Mouse (Mus musculus) stomach, embryonic 16.5 days (tissue): ENCODE measurements around the gene Ttc41. TPM values are rescaled to one million over a fixed set of nuclear protein-coding genes. Genes with fewer than 3 reads are reported as not detected.
"Not testable (repeated sequence)": the region's sequence is repeated elsewhere in the genome, so short reads cannot be mapped to it uniquely, and the experiment has no call there.

Source experiments
- ATAC-seq: fragments of 200-750 bp; cut with Nextera tagmentation; 2 replicates; pipeline ENCODE4 v1.8.0; 2017; ENCODE audit warnings: moderate number of reproducible peaks, moderate TSS enrichment; ENCODE audit not compliant: insufficient read depth, low FRiP score
- H3K27ac ChIP-seq: fragments of 300-500 bp; sonication (generic); 2 replicates; pipeline ENCODE4 v1.5.1; 2014; ENCODE audit warnings: low read length
- H3K27me3 ChIP-seq: fragments of 300-500 bp; sonication (generic); 2 replicates; pipeline ENCODE4 v1.6.1; 2014; ENCODE audit warnings: low read length, control low read depth, mixed read lengths; ENCODE audit not compliant: control insufficient read depth, insufficient read depth
- H3K36me3 ChIP-seq: fragments of 300-500 bp; sonication (generic); 2 replicates; pipeline ENCODE4 v1.6.1; 2014; ENCODE audit warnings: low read length; ENCODE audit not compliant: control insufficient read depth, insufficient read depth
- H3K4me1 ChIP-seq: fragments of 300-500 bp; sonication (generic); 2 replicates; pipeline ENCODE4 v1.6.1; 2014; ENCODE audit warnings: low read length, control low read depth, mixed read lengths; ENCODE audit not compliant: control insufficient read depth, insufficient read depth
- H3K4me2 ChIP-seq: fragments of 300-500 bp; sonication (generic); 2 replicates; pipeline ENCODE4 v1.6.1; 2014; ENCODE audit warnings: low read depth, low read length, mixed read lengths
- H3K4me3 ChIP-seq: fragments of 300-500 bp; sonication (generic); replicated peaks from 2 replicates; pipeline ENCODE4 v1.5.1; 2014; ENCODE audit warnings: mild to moderate bottlenecking, low read length
- H3K9ac ChIP-seq: fragments of 300-500 bp; sonication (generic); 2 replicates; pipeline ENCODE4 v1.6.1; 2014; ENCODE audit warnings: low read length
- H3K9me3 ChIP-seq: fragments of 300-500 bp; sonication (generic); replicated peaks from 2 replicates; pipeline ENCODE4 v1.6.1; 2016; ENCODE audit warnings: low read length, control low read depth; ENCODE audit not compliant: control insufficient read depth
- WGBS: fragments of 180-500 bp; shearing (Covaris S2); extraction: QIAGEN DNeasy Blood & Tissue Kit; methylation state at CpG from one replicate; pipeline ENCODE4 v1.1.7; 2014; 5-methylcytosine and 5-hydroxymethylcytosine counted together
- polyA plus RNA-seq: library from polyadenylated mRNA; unstranded; fragments of >200 nt; fragmentation: Nextera tagmentation; extraction: Ambion mirVana; gene quantifications from 2 replicates; pipeline ENCODE4 v1.2.1, GENCODE M21; 2015

Ttc41 gene
- polyA plus RNA-seq: 0.79 and 1.1 TPM in 2 replicates

DNA sequence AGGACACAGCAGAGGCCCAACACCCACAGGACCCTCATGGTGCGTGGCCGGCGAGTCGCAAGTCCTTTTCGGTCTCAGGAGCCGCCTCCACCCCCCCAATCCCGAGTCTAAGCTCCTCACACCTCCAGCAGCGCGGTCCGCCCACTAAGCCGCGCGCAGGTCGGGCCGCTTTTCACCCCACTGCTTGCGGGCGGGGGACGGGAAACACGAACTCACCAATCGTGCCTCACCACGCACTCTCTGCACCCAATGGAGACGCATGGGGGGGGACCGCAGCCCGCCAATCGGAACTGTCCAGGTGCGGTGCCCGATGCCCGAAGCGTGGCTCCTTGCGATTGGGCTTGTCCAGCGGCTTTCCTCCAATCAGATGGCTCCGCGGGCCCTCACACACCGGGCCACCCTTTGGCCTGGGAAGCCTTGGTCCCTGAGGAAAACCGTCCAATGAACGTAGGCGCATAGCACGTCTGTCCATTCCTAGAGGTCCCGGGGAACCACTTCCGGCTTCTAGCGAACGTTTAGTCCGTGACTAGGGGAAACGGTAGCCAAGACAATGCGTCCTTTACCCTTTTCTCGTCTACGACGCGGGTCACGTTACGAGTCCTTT, at the start of gene Ttc41, which contains the start of gene Hsp90b1:
Gene Ttc41 (plus strand): TSS at position 494 of the 604 bp plus-strand sequence.
Gene Hsp90b1 (minus strand): TSS at position 192 of the 604 bp plus-strand sequence.
- Histone ChIP-seq H3K4me2 (peak within 1 kb of the TSS; percentile 86), H3K27me3 (no peaks in the 10 kb centered on the region), H3K9ac (peak within 1 kb of the TSS; percentile 92), H3K27ac (peak within 1 kb of the TSS; percentile 95), H3K36me3 (peaks cover 19% of the 10 kb centered on the region; the same call in 1 of the 2 replicates), H3K4me1 (peaks cover 30% of the 10 kb centered on the region), H3K9me3 (no peaks in the 10 kb centered on the region), H3K4me3 (peak within 1 kb of the TSS; percentile 84)
- peak; percentile 98 for ATAC-seq
- under 1% methylated on average over 51 of the region's 51 CpGs for WGBS

DNA sequence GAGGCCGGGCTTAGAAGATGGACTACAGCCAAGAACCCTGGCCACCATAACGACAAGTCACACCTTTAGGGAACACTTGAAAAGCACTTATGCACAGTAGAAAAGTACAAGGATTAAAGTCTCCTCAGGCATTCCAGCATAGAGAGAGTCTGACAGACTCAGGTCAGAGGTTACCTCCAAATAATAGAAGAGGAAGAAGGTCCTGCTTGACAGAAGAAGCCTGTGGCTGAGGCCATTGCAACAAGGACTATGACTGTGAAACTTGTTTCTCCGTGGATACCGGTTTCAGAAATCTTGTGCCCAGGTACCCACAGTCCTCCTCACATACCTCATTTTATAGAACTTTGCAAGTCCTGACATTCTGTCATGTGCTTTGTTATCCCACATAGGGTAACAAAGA, 35.1 kb upstream of the Ttc41 start:
- not testable (repeated sequence) for H3K36me3 ChIP-seq, H3K4me3 ChIP-seq, H3K9me3 ChIP-seq, H3K4me1 ChIP-seq, ATAC-seq, H3K4me2 ChIP-seq, H3K27ac ChIP-seq, H3K27me3 ChIP-seq, H3K9ac ChIP-seq
- WGBS: 81% methylated on average over 4 of the region's 4 CpGs

DNA sequence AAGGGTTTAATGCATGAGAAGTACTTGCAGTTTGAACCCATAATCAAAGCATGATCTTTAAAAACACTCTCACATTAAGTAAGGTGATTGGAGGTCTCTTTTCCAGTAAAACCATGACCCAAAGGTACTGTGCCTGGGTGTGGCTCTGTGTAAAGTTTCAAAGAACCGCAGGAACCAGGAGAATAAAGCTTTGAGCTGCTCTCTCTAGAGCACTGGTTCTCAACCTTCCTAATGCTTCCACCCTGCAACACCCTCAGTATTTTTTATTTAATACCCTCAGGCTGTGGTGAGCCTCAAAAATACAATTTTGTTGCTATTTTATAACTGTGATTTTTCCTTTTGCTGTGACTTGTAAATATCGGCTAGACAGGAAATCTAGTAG, 20.8 kb upstream of the Ttc41 start:
- not testable (repeated sequence) for H3K36me3 ChIP-seq, H3K27me3 ChIP-seq, ATAC-seq, H3K9ac ChIP-seq, H3K4me1 ChIP-seq, H3K27ac ChIP-seq, H3K9me3 ChIP-seq
- 29% methylated on average over 2 of the region's 2 CpGs for WGBS
- H3K4me3 ChIP-seq: peak overlapping the region; percentile 71
- H3K4me2 ChIP-seq: peak overlapping the region; percentile 61

DNA sequence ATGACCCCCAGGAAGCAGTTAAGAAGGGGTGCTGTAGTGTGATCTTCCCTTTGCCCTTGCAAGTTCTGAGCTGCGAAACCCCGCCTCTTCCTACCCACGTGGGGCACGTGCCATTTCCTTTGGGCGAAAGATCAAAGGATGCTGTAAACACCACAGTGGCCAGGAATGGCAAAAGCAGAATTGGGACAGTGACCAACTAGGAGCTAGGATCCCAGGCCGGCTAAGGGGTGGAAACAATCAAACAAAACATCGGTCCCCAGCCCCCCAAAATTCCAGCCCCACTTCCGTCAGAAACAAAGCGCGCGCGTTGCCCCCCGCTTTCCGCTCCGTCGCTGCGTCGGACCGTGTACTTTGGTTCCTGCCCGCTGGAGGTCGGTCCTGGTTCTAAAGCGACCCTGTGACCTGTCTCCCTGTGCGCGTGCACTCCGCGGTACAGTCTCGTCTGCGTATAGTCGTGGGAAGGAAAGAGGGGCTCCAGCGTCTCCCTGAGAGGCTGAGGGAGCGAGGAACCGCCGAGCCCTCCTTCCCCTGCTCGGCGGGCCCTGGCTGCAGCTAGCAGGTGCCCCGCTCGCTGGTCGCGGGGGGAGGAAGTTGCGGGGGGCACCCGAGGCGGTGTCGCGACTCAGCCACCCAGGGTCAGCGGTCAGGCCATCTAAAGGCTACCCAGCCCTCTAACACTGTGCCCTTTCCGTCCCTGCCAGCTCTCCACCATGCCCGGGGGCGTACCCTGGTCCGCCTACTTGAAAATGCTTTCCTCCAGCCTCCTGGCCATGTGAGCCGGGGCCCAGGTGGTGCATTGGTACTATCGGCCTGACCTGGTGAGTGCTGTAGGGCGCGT, 20.2 kb upstream of the Ttc41 start:
- ATAC-seq: peak; percentile 90
- peak overlapping the region; percentile 61 for H3K4me2 ChIP-seq
- not testable (repeated sequence) for H3K36me3 ChIP-seq, H3K9me3 ChIP-seq, H3K4me1 ChIP-seq, H3K27me3 ChIP-seq
- H3K27ac ChIP-seq: peak overlapping the region; percentile 55; the same call in 1 of the 2 replicates
- H3K4me3 ChIP-seq: peak overlapping the region; percentile 71
- WGBS: 1% methylated on average over 51 of the region's 53 CpGs
- peak overlapping the region; percentile 87 for H3K9ac ChIP-seq

DNA sequence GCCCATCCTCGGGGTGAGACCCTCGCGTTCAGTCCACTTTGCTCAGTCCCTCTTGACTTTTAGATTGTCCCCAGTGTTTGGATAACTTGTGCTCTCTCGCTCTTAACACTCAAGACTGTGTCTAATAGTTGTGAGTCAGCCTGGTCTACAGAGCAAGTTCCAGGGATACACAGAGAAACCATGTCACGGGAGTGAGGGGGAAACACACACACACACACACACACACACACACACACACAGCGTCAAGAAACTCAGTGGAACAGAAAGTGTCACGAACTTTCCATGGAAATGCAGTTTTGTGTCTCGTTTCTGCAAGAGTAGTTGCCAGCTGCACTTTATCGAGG, 19.6 kb upstream of the Ttc41 start:
- H3K9me3 ChIP-seq, H3K27ac ChIP-seq, H3K27me3 ChIP-seq, H3K36me3 ChIP-seq, H3K4me1 ChIP-seq: not testable (repeated sequence)
- H3K9ac ChIP-seq: peak overlapping the region; percentile 87
- peak overlapping the region; percentile 71 for H3K4me3 ChIP-seq
- ATAC-seq: 0 out of 2 replicates have a peak, but pooled peaks have one; percentile 6
- 24% methylated on average over 8 of the region's 9 CpGs for WGBS
- H3K4me2 ChIP-seq: peak overlapping the region; percentile 61

DNA sequence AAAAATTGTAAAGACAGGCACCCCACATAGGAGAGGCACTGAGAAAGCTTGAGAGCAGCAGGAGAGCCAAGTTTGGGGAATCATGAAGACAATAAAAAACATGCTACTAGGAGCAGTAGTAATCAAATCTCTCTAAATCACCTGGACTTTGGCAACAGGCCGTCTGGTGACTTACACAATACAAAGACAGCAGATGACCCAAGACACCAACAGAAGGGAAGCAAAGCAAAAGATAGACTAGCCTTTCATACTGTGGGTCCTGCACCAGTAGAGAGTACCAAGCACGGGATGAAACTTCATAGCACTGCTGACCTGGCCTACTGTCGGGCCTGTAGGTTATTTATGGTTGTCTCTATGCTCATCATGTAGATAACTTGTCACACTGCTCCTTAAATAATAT, 5.4 kb upstream of the Ttc41 start:
- no peak overlapping the region for H3K27ac ChIP-seq
- H3K4me1 ChIP-seq: peaks cover 35% of the 10 kb centered on the region
- 57% methylated on average over 3 of the region's 3 CpGs for WGBS
- H3K36me3 ChIP-seq: peaks cover 35% of the 10 kb centered on the region
- ATAC-seq: no peak
- no peaks in the 10 kb centered on the region for H3K27me3 ChIP-seq
- H3K9me3 ChIP-seq: no peaks in the 10 kb centered on the region
- peak overlapping the region; percentile 10; the same call in 1 of the 2 replicates for H3K4me3 ChIP-seq
- no peak overlapping the region for H3K9ac ChIP-seq
- H3K4me2 ChIP-seq: 0 out of 2 replicates have a peak overlapping the region, but pooled peaks have one; percentile 20

DNA sequence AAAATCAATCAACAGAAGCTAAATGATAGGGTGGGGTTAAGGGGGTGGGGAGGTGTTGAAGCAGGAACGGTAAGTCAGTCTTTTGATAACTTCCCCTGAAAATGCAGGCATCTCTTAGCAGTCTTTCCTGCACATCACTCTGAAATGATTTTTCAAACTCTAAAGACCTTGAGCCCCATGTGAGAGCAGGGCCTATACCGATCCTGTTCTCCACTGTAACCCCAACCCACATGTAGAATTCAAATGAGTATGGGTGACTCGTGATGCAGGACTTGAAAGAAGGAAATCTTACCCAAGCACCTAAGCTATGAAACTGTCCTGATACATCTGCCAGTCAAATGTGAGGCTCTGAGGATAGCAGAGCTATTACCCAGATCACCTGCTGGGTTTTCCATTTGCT, 4.6 kb upstream of the Ttc41 start:
- Histone ChIP-seq H3K4me2 (peak overlapping the region; percentile 20; the same call in 1 of the 2 replicates), H3K36me3 (peaks cover 31% of the 10 kb centered on the region; the same call in 1 of the 2 replicates), H3K9me3 (no peaks in the 10 kb centered on the region), H3K9ac (no peak overlapping the region), H3K4me3 (no peak overlapping the region), H3K4me1 (peaks cover 35% of the 10 kb centered on the region), H3K27ac (no peak overlapping the region), H3K27me3 (no peaks in the 10 kb centered on the region)
- no peak for ATAC-seq
- 54% methylated on average over 3 of the region's 3 CpGs for WGBS

DNA sequence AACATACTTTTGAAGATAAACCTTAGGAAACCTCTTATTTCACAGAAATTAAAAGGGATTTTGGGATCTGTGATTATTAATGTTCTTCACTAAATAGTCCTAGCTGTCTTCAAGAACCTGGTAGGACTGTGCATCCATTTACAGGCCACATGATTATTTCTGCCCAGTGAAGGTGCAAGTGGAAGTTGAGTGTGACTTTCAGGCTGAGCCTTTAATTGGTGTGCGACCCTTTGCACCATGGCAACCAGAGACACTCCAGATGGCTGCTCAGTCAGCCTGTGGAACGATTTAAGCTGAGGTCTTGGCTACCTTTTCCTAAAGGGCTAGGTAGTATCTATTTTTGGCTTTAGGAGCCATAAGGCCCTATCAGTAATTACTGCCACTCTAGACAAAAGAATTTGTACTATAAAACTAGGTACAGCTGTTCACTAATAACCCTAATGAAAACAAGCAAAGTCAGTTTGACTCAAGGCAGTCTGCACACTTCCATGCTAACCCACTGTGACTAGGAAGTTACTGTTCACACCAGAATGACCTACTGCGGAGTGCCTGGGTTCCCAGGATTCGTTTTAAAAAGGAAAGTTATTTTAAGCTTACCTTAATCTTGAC, 3.2 kb upstream of the Ttc41 start:
- H3K36me3 ChIP-seq: peaks cover 31% of the 10 kb centered on the region; the same call in 1 of the 2 replicates
- H3K4me2 ChIP-seq: no peak overlapping the region; the same call in 1 of the 2 replicates
- peaks cover 41% of the 10 kb centered on the region for H3K4me1 ChIP-seq
- 59% methylated on average over 4 of the region's 4 CpGs for whole genome bisulfite sequencing
- H3K27ac ChIP-seq: no peak overlapping the region
- H3K4me3 ChIP-seq: no peak overlapping the region
- ATAC-seq: no peak
- H3K27me3 ChIP-seq: no peaks in the 10 kb centered on the region
- H3K9ac ChIP-seq: no peak overlapping the region
- no peaks in the 10 kb centered on the region for H3K9me3 ChIP-seq

DNA sequence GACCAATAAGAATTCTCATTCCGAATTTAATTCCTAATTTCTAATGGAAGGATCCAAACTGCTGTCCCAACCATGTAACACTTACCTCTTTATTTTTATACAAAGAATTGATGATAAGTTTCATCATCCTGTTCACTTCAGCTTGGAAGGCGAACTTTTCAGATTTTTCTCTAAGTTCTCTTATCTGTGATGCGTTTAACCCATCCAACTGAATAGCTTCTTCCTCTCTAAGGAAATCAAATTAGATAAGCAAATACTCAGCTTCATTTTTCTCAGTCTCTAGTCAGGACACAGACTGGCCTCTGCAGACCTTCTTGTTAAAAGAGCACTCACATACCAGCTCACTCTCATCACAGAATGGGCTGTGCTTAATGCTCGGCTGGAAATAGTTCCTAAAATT, 2.2 kb upstream of the Ttc41 start:
- H3K4me1 ChIP-seq: peaks cover 41% of the 10 kb centered on the region
- H3K36me3 ChIP-seq: peaks cover 24% of the 10 kb centered on the region; the same call in 1 of the 2 replicates
- 56% methylated on average over 4 of the region's 4 CpGs for WGBS
- H3K27me3 ChIP-seq: no peaks in the 10 kb centered on the region
- no peak for ATAC-seq
- H3K9ac ChIP-seq: peak overlapping the region; percentile 92
- H3K9me3 ChIP-seq: no peaks in the 10 kb centered on the region
- H3K4me2 ChIP-seq: peak overlapping the region; percentile 86
- peak overlapping the region; percentile 84 for H3K4me3 ChIP-seq
- no peak overlapping the region for H3K27ac ChIP-seq
